ENCODE assay signal across 21 mouse cellular contexts in genomic region chr17:6747478-6747877, GRCm38 (mm10). TPM values are rescaled to one million over a fixed set of nuclear protein-coding genes. Genes with fewer than 3 reads are reported as not detected.
A peak's percentile ranks its signal among the peaks of the same experiment; 100 is the strongest.
DNase-seq lines count a peak whose midpoint lies in the region; ATAC-seq and TF ChIP-seq lines count a peak whose summit lies in the region.
"Had no signal": no experiment of that assay in that cellular context is flagged by ENCODE, and none has a peak within 500 bp of the region (broad histone marks: within the 10 kb centered on the region; RNA-seq: fewer than 3 reads in every experiment).

No protein-coding gene starts in this region.

- no peaks in the 10 kb centered on the region for H3K9me3 ChIP-seq in heart, embryonic 10.5 days
- H3K9me3 ChIP-seq in kidney, embryonic 14.5 days (ENCODE audit: control insufficient read depth, low read length), result no peaks in the 10 kb centered on the region
- peaks cover 100% of the 10 kb centered on the region for H3K9me3 ChIP-seq in E14TG2a.4 (ENCODE audit: low read length)
- no peaks in the 10 kb centered on the region for H3K9me3 ChIP-seq in heart, embryonic 14.5 days (ENCODE audit: control insufficient read depth, low read length)
- H3K9me3 ChIP-seq in embryonic facial prominence, embryonic 10.5 days, result no peaks in the 10 kb centered on the region
- H3K9me3 ChIP-seq: embryonic facial prominence, embryonic 13.5 days; hindbrain, embryonic 15.5 days; limb, embryonic 12.5 days; liver, embryonic 13.5 days; lung, embryonic 15.5 days had no signal

- no peak overlapping the region for H3K4me2 ChIP-seq in kidney, embryonic 14.5 days (replicated peaks; ENCODE audit: low read depth, low read length)
- no peak overlapping the region for H3K4me2 ChIP-seq in heart, embryonic 14.5 days (ENCODE audit: low read length)
- H3K4me2 ChIP-seq: embryonic facial prominence, embryonic 13.5 days; hindbrain, embryonic 15.5 days; limb, embryonic 12.5 days; liver, embryonic 13.5 days; lung, embryonic 15.5 days had no signal

- 38% methylated on average over 7 of the region's 7 CpGs for WGBS in heart, embryonic 10.5 days
- 27% methylated on average over 7 of the region's 7 CpGs for whole genome bisulfite sequencing in kidney, embryonic 14.5 days
- 16% methylated on average over 7 of the region's 7 CpGs for WGBS in heart, embryonic 14.5 days
- WGBS in embryonic facial prominence, embryonic 10.5 days, result 63% methylated on average over 7 of the region's 7 CpGs

- H3K4me3 ChIP-seq in heart, embryonic 10.5 days, result no peak overlapping the region
- no peak overlapping the region for H3K4me3 ChIP-seq in kidney, embryonic 14.5 days (ENCODE audit: low read length)
- H3K4me3 ChIP-seq in E14TG2a.4 (replicated peaks; ENCODE audit: low read length), result peak overlapping the region; percentile 23
- H3K4me3 ChIP-seq in heart, embryonic 14.5 days (ENCODE audit: control insufficient read depth in 1 of 2, insufficient read depth in 1 of 2, low read depth in 1 of 2, low read length in 2 of 2), result no peak overlapping the region
- H3K4me3 ChIP-seq in embryonic facial prominence, embryonic 10.5 days, result no peak overlapping the region
- H3K4me3 ChIP-seq: embryonic facial prominence, embryonic 13.5 days; hindbrain, embryonic 15.5 days; left cerebral cortex, adult 2 months; limb, embryonic 12.5 days; liver, embryonic 13.5 days; lung, embryonic 15.5 days had no signal

- H3K36me3 ChIP-seq in heart, embryonic 10.5 days, result peaks cover 56% of the 10 kb centered on the region
- H3K36me3 ChIP-seq in kidney, embryonic 14.5 days (ENCODE audit: control insufficient read depth, insufficient read depth, low read length), result peaks cover 37% of the 10 kb centered on the region
- H3K36me3 ChIP-seq in E14TG2a.4 (ENCODE audit: insufficient read depth, low read length), result peaks cover 100% of the 10 kb centered on the region
- peaks cover 65% of the 10 kb centered on the region for H3K36me3 ChIP-seq in heart, embryonic 14.5 days (ENCODE audit: control insufficient read depth, insufficient read depth, low read length)
- H3K36me3 ChIP-seq in embryonic facial prominence, embryonic 10.5 days (replicated peaks), result peaks cover 54% of the 10 kb centered on the region
- H3K36me3 ChIP-seq: embryonic facial prominence, embryonic 13.5 days; hindbrain, embryonic 15.5 days had no signal

- TF ChIP-seq CTCF in E14TG2a.4 (conservative IDR thresholded peaks at IDR 0.05; ENCODE audit: low read length), result no peak

- H3K27ac ChIP-seq in heart, embryonic 10.5 days, result peak overlapping the region; percentile 79
- H3K27ac ChIP-seq in kidney, embryonic 14.5 days (ENCODE audit: low read depth, low read length), result peak overlapping the region; percentile 74; the same call in 1 of the 2 replicates
- peak overlapping the region; percentile 84 to 86 for H3K27ac ChIP-seq in heart, embryonic 14.5 days (replicated peaks in 1 of 2; ENCODE audit: control insufficient read depth in 1 of 2, insufficient read depth in 1 of 2, low read depth in 2 of 2, low read length in 2 of 2)
- no peak overlapping the region for H3K27ac ChIP-seq in embryonic facial prominence, embryonic 10.5 days (replicated peaks)
- H3K27ac ChIP-seq: embryonic facial prominence, embryonic 13.5 days; left cerebral cortex, adult 2 months; limb, embryonic 12.5 days; liver, embryonic 13.5 days; lung, embryonic 15.5 days; macrophage had no signal

- no peak for ATAC-seq in kidney, embryonic 14.5 days (ENCODE audit: low FRiP score, low TSS enrichment)
- peak; percentile 86 for ATAC-seq in heart, embryonic 14.5 days (ENCODE audit: insufficient number of reproducible peaks, insufficient read depth, low FRiP score, low read depth)
- ATAC-seq: midbrain, embryonic 16.5 days had no signal

- H3K9ac ChIP-seq in kidney, embryonic 14.5 days (ENCODE audit: low read depth, low read length), result no peak overlapping the region
- no peak overlapping the region for H3K9ac ChIP-seq in heart, embryonic 14.5 days (ENCODE audit: low read length)
- H3K9ac ChIP-seq: embryonic facial prominence, embryonic 13.5 days; hindbrain, embryonic 15.5 days; limb, embryonic 12.5 days; liver, embryonic 13.5 days; lung, embryonic 15.5 days had no signal

- DNase-seq in heart, embryonic 10.5 days (ENCODE audit: low spot score), result peak; percentile 80
- DNase-seq in heart, postnatal 25 days (ENCODE audit: low spot score), result no peak
- DNase-seq in kidney, adult 9 months, result no peak
- DNase-seq in right cerebral cortex, adult 2 months (ENCODE audit: low spot score in 2 of 2), result no peak
- no peak for DNase-seq in embryonic facial prominence, embryonic 10.5 days (ENCODE audit: low spot score)
- DNase-seq: adrenal gland, postnatal 25 days; cerebellum, adult 8-10 months; gastrocnemius, postnatal 36 days; kidney, adult 18-20 months; liver, embryonic 13.5 days; right cerebral cortex, postnatal 25 days had no signal

- H3K27me3 ChIP-seq in heart, embryonic 10.5 days (ENCODE audit: insufficient read depth, poor library complexity, severe bottlenecking), result no peaks in the 10 kb centered on the region
- H3K27me3 ChIP-seq in kidney, embryonic 14.5 days (ENCODE audit: control insufficient read depth, insufficient read depth, low read length), result no peaks in the 10 kb centered on the region
- no peaks in the 10 kb centered on the region for H3K27me3 ChIP-seq in E14TG2a.4 (ENCODE audit: insufficient read depth, low read length)
- H3K27me3 ChIP-seq in heart, embryonic 14.5 days (ENCODE audit: control insufficient read depth, insufficient read depth, low read length), result no peaks in the 10 kb centered on the region
- H3K27me3 ChIP-seq in embryonic facial prominence, embryonic 10.5 days (replicated peaks; ENCODE audit: low read depth, poor library complexity, severe bottlenecking), result no peaks in the 10 kb centered on the region
- H3K27me3 ChIP-seq: embryonic facial prominence, embryonic 13.5 days; hindbrain, embryonic 15.5 days; limb, embryonic 12.5 days; liver, embryonic 13.5 days; lung, embryonic 15.5 days had no signal

- intact Hi-C loops in heart, postnatal 25 days (cut with DNase I), result no loop called here

- peaks cover 69% of the 10 kb centered on the region for H3K4me1 ChIP-seq in heart, embryonic 10.5 days
- peaks cover 65% of the 10 kb centered on the region for H3K4me1 ChIP-seq in kidney, embryonic 14.5 days (ENCODE audit: control insufficient read depth, insufficient read depth, low read length)
- no peaks in the 10 kb centered on the region for H3K4me1 ChIP-seq in E14TG2a.4 (replicated peaks; ENCODE audit: low read depth, low read length)
- H3K4me1 ChIP-seq in heart, embryonic 14.5 days (ENCODE audit: control insufficient read depth in 2 of 2, insufficient read depth in 2 of 2, low read length in 2 of 2), result peaks cover 54 to 63% of the 10 kb centered on the region in 2 experiments
- H3K4me1 ChIP-seq in embryonic facial prominence, embryonic 10.5 days, result peaks cover 69% of the 10 kb centered on the region

RNA-seq across cellular contexts. Expression of gene Ezr, which starts 35.1 kb away (rescaled TPM):
- polyA plus RNA-seq in heart, embryonic 10.5 days (2016; fragmentation: Nextera tagmentation; extraction: Ambion mirVana), result 121 and 125 TPM in 2 replicates
- 10 to 100 TPM; 39.3 to 43.6 TPM for total RNA-seq in heart, postnatal 25 days (2021)
- polyA plus RNA-seq in kidney, embryonic 14.5 days (2014; fragmentation: Nextera tagmentation; extraction: Ambion mirVana), result 96.7 and 158 TPM in 2 replicates
- 102 and 115 TPM in 2 replicates for polyA plus RNA-seq in heart, embryonic 14.5 days (2014; fragmentation: Nextera tagmentation; extraction: Ambion mirVana)
- polyA plus RNA-seq in embryonic facial prominence, embryonic 10.5 days (2016; fragmentation: Nextera tagmentation; extraction: Ambion mirVana), result 51.6 and 55.0 TPM in 2 replicates
